Mouse (Mus musculus) layer of hippocampus, postnatal 36 days (tissue): ENCODE data around the gene Otud1. TPM values are rescaled to one million over a fixed set of nuclear protein-coding genes. Genes with fewer than 3 reads are reported as not detected.

ENCODE experiments used
- DNase-seq, 2 experiments: peaks; one replicate each; pipeline ENCODE4 v3.0.0; 2022
- total RNA-seq, 2 experiments: library from RNA; stranded (reverse); gene quantifications; 2 replicates each; pipeline ENCODE4 v1.2.3; 2021

Gene Otud1
- 10 to 100 TPM; 11.4 to 12.5 TPM for total RNA-seq

DNA sequence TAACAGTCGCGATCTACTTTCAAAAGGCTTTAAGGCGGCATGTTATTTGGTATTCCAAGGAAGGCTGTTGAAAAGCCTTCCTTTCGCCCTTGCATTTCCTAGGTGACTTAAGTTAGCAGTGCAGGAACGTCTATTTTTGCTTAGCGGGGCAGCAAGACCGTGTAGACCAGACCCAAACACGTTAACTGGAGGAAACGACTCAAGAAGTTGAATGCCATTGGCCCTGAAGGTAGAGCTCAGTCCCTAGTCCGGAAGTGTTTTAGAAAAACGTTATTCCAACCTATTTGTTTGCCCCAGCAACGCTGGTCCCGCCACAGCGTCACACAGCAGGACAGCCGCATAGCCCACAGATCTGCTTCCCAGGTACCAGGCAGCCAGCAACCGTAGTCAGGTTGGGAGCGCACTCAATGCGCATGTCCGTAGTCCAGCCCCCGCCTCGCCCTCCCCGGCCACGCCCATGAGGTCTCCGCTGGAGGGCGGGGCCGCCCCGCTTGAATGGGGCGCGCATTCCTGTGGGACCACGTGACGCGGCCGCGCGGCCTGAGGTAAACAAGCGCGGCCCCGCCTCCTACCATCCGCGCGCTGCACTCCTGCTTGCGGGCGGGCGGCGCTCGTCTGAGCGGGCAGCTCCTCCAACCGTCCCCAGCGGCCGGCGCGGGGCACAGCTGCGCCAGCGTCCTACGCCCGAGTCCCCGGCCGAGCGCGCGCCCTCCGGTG is at the start of gene Otud1:
Otud1 (plus strand) TSS at position 595 of the 717 bp plus-strand sequence.
- peak; percentile 94 to 96 for DNase-seq

DNA sequence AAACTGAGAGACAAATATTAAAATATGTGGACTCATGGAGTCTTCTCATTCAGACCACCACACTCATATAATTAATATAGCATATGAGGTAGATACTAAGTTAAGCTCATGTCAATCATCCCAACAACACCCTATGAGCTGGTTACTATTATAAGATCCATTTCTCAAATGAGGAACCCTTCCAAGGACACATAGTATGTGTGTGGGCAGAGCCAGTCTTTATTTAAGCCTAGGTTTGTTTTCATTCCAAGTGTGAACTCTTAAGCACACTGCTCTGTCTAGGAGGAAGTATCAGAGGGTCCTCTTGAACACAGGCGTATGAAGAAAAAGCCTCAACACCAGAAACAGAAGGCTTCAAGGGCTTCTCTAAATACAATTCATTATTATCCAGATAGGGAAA is 49.7 kb upstream of the Otud1 start:
- DNase-seq = no peak

DNA sequence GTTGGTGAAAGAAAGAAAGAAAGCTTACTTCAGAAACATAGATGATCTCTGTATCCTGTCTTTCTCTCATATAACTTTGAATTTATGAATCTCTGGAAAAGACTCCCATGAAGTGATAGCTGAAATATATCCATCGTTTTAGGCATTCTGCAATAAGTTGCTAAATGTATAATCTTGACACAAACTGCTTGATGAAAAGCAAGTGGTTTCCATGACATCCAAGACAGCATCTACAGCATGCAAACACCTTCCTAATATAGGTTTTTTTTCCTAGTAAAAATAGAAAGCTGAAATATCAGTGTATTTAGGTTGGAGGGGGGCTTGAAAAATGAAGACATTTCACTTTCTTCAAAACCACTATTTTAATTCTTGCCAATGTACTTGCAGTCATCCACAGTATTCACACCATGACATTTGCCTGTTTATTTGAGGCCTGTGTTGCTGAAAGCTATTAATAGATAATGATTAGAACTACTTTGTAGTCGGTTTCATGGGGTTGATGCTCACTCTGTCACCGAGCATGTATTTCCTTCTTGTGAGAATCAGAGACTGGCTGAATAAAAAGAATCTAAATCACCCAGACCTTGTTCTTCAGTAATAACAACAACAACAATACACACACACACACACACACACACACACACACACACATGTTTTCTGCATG is 49.0 kb upstream of the Otud1 start:
- DNase-seq = no peak

DNA sequence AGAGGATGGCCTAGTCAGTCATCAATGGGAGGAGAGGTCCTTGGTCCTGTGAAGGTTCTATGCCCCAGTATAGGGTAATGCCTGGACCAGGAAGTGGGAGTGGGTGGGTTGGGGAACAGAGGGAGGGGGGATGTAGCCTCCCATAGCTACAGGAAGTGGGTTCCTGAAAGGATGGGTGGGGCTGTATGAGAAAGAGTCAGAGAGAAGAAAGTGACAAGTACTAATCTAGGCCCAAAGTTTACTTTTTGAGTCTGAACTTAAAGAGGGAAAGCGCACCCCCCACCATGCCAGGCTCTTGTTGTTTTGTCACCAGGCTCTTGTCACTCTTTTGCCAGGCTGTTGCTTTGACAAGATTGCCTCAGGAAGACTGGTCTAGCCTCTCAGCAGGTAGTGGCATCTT is 35.5 kb upstream of the Otud1 start:
- no peak for DNase-seq

DNA sequence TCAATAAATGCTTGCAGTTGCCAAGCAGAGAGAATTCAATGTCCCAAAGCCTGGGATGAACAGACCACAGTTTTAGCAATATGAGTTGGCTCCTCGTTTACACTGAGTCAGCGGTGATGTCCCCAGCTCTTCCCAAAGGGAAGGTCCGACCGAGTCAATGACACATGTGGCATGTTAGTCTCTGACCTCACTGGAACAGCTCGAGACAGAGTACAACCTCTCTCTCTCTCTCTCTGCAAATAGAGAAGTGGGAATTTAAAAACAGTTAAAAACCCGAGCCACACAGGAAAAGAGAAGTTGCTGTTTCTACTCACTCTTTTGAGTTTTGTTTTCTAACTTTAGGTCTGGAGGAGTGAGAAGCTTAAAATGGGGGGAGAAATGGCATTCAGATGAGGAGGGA is 30.5 kb upstream of the Otud1 start:
- no peak for DNase-seq

DNA sequence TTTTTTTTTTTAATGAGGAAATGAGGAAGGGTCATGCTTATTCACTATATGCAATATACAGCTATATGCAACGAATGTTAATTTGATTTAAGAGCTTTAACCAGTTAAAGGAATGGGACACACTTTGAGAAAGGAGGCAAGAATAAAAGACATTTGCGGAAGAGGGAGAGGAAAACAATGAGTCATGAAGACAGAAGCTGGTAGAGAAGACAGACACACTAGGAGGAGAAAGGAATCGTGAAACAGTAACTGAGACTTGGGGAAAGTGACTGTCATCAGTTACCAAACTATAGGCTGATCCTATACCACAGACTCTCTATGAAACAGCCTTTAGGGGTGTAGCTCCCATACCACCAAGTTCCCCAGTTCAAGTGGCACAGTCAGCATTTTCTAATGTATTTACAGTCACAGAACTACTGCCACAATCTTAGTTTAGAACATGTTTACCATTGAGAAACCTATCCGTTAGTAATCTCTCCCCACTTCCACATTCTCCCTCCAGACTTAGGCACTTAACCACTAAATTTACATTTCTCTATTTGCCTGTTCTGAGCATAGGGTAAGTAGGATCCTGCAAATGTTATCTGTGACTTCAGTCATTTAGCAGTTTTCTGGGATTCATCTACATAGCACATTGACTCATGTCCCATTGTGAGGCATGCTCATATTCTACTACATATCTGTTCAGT is 29.5 kb upstream of the Otud1 start:
- no peak for DNase-seq

DNA sequence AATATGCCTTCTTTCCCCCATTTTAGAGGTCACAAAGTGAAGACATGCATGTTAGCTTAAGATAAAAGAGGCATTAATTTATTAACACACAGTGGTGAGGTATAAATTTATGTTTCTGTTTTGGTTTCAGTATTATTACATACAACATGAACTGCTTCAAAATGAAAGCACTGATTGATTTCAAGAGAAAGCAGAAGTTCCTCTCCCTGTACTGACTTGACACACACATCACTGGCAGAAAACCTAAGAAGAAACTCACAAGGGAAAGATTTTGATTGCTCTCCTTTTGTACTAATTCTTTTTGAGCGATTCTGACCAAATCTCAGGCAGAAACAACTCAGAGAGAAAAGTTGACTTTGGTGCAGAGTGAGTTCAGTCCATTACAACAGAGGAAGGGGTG is 27.0 kb upstream of the Otud1 start:
- DNase-seq = no peak

DNA sequence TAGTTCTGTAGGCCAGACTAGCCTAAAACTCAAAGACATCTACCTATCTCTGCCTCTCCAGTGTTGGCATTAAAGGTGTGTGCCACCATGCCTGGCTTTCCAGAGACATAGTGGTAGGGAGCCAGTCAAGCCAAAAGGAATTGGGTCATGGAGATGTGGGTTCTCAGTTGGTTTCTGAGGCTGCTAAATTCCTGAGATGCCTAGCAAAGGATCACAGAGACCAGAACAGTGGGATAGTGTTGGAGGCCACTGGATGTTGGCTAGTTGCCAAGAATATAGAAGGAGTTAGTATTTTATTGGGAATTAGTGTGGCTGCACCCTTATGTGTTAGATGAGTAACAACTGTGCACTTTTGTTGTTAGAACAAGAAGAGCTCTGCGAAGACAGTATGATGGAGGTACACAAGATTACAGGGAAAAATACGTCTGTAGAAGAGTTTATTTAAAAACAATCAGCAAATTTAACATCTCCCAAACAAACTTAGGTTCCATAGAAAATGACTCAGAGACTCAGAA is 24.1 kb upstream of the Otud1 start:
- DNase-seq = no peak

DNA sequence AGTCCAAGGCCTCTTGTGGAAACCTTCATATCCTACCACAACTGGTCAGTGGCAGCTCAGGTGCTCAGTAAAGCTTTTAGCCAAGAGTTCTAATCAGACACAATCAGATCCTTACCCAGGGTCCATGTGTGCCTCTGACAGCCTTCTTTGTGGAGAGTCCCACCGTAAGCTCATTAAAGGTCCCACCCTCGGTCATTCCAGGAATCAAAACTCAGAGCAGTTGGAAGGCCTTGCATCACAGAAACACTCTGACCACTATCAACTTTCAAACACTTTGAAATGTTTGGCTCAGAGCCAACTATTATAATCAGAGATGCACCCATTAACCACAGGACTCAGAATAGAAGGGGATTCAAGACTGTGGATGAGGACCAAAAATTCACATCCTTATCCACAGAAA is 12.4 kb upstream of the Otud1 start:
- DNase-seq = no peak

DNA sequence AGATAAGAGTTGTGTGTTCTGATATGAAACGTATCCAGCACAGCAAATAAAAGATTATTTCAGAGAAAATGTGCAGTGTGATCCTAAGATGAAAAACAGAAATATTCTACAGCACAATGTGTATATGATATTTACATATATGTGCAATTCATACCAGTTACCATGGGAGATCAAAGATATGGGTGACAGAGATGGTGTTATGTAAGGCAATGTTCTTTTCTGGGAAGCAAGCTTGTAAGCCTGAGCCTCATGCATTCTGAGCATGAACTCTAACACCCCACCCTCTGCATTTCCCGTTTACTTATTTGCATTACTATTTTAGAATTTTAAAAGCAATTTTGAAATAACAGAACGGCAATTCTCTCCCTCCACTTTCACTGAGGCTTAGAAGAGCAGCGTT is 11.4 kb upstream of the Otud1 start:
- DNase-seq = no peak

DNA sequence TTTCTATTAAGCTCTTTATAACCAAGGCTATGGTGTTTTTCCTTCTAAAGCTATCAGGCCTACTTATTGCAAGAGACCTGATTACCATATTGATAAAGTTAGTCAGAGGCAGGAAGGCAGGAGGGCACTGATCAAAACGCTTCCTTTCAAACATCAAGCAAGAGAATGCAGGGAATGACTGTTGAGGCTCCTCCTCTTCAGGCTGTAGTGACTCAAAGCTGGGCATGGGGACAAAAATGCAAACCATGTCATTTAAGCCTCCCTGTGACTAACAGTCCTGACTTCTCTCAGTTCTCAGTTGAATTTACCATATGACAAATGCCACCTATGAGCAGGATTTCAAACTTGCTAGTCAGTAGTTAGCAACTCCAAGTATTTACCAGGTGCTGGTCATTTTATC is 10.6 kb upstream of the Otud1 start:
- DNase-seq = peak in 1 of 2 experiments; percentile 9

DNA sequence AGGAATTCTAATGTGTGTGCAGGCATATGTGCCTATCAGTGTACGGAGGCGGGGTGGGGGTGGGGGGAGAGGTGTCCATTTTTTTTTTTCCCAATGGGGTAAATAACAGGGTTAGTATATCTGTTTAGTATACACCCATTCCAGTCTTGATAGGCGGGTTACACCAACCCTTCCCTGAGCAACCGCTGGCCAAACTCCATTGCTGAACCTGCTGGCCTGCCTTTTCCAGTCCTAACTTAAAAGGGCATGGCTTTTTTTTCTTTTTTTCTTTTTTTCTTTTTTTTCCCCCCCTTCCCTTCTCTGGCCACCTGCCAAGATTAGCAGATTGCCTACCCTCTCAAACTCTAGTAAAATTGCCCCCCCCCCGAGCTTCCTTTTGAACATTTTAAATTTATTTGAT is 1.1 kb upstream of the Otud1 start:
- DNase-seq = no peak

DNA sequence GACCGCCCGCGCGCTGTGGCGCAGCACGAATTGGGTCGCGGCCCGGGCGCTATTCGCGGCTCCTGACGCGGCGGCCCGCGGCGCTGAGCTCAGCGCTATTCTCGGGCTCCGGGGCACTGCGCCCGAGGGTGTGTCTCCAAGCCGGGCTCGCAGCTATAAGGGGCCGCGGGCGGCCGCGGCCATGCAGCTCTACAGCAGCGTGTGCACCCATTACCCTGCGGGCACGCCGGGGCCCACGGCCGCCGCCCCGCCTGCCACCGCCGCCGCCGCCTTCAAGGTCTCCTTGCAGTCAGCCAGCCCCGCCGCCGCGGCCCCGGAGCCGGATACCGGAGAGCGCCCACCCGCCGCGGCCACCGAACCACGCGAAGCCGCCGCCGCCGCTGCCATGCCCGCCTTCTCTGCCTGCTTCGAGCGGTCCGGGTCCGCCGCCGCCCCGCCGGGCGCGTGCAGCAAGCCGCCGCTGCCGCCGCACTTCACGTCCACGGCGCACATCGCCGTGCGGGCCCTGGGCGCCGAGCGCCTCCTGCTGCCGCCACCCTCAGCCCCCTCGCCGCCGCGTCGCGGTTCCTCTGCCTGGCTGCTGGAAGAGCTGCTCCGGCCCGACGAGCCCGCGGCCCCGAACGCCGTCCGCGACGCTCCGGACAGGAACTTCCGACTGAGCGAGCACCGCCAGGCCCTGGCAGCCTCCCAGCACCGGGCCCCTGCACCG is 483 bp downstream of the Otud1 start:
- peak; percentile 63 for DNase-seq

DNA sequence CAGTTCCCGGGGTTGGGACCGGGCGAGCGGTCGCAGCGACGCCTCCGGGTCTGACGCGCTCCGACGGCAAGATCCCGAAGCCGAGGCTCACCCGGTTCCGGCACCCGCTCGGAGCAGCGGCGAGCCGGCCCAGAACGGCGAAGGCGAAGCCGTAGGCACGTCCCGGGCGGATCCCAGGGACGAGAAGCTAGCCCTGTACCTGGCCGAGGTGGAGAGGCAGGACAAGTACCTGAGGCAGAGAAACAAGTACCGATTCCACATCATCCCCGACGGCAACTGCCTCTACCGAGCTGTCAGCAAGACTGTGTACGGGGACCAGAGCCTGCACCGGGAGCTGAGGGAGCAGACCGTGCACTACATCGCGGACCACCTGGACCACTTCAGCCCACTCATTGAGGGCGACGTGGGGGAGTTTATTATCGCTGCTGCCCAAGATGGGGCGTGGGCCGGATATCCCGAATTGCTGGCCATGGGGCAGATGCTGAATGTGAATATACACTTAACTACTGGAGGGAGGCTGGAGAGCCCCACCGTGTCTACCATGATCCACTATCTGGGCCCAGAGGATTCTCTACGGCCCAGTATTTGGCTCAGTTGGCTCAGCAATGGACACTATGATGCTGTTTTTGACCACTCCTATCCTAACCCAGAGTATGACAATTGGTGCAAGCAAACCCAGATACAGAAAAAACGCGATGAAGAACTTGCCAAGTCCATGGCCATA is 1.3 kb downstream of the Otud1 start:
- peak; percentile 22 to 26 for DNase-seq

DNA sequence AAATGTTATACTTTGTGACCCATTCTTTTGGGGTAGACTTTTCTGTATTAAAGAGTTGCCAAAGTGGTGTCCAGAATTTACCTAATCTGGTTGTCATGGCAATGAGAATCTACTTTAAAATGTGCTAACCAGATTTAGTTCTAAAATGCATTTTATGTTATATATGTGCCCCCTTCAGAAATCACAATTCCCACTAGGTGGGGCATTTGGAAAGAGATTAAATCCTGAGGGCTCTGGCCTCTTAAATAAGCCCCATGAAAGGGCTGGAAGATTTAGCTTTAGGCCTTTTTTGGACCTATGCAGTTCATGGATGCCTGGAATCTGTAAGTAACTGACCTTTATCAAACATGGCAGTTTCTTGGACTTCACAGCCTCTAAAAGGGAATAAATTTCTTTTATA is 3.3 kb downstream of the Otud1 start:
- DNase-seq = no peak

DNA sequence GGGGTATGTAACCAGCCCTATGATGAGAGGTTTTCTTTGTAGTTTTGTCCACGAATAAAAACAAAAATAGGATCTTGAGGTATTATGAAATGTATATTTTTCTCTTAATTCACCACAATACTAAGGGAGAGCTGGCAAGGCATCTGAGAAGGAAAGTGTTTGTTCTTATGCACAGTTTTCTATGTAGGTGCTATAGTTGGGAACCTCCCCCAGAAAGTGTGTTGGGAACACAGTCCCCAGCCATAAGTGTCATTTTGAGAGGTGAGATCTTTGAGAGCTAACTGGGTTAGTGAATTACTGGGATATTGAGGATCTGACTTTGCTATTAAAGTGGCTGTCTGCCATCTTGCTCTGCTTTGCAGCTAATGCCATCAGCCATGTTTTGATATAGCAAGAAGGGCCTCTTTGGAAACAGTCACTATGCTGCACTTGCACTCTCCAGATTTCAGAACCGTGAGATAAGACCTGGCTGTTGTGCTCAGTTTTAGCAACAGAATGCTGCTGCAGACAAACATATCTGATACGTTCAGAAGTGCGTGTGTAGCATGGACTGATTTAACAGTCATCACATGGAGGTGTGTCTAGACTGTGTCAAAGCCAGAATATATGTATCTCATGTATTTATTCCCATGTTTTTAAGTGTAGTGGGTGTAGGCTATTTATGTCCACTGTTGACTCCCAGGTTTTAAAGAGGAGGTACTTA is 5.7 kb downstream of the Otud1 start:
- no peak for DNase-seq

DNA sequence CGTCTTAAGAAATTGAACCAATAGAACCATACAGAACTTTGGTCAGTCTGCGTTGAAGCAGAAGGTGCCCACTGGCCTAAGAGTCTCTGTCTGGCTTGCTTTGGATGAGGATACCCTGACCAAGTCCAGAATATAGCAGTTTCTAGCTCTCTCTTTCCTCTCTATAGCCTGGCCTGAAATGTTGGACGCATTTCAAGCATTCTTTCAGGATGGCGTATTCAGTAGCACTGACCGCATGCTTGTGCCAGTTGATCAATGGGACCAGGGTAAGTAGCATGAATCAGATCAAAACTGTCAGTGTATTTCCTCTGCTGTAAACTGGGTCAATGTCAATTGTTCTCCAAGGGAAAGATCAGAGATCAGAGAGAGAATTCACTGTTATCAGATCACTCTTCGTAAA is 6.6 kb downstream of the Otud1 start:
- no peak for DNase-seq

DNA sequence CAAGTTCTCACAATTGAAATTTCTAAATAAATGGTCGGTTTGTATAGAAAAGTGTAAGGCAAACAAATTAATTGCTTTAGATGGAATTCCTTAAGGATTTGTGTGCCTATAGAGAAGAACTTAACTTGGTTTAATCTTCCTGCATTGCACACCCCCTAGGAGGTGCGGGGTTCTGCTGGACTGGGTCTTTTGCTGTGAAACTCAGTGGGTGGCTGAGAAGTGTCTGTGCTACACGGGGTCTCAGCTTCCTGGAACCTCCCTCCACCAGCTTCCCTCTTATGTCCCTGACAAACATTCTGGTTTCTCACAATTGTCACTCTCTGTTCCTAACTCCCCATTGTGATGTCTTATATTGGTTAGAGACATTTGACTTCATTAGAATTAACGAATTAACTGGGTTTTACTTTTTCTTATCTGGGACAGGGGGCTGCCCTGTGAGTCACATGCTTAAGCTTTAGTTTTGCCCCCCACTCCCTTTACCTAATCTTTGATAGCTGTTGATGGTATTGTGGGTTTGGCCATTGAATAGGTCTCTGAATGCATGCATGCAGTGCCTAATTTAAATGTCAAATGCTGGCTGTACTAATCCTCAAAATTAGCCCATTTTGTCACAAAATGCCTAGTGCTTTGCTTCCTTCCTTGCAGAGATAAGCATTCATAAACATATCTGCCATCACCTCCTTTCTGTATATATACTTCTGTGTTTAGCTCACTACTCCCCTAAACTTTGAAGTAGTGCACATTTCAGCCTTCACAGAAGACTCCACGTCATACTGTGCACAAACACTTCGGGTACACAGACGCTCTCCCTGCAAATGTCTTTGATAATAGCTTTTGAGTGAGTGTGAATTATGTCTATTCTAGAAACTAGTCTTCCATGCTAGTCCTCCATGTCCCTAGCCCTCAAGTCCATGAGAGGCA is 7.3 kb downstream of the Otud1 start:
- DNase-seq = no peak

DNA sequence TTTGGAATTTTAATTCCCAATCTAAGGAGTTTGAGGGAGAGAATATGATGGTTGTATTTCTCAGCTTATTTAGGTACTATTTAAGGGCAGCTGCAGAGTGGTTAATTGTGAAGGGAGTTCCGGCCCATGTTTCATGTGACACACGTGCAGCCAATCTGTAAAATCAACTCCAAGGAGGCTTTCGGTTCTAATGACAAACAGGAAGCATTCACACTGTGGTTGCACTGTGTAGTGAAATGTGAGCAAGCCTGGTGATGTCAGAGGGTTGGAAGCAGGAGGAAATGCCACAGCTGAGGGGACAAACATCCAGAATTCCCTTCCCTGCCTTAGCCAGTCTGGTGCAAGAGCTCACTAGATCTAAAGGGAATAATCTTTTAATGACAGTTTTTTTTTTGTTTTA is 8.3 kb downstream of the Otud1 start:
- DNase-seq = no peak
